Mouse (Mus musculus) hindbrain, embryonic 10.5 days (tissue): ENCODE results near the gene Prss16. TPM values are rescaled to one million over a fixed set of nuclear protein-coding genes. Genes with fewer than 3 reads are reported as not detected.
"Not testable (repeated sequence)": the region's sequence is repeated elsewhere in the genome, so short reads cannot be mapped to it uniquely, and the experiment has no call there.

Source experiments
- DNase-seq: peaks from one replicate; pipeline ENCODE4 v3.0.0-alpha.2; 2017; ENCODE audit warnings: low spot score
- H3K27ac ChIP-seq: fragments of 300-500 bp; sonication (generic); 2 replicates; pipeline ENCODE4 v1.5.1; 2016; ENCODE audit warnings: mild to moderate bottlenecking, moderate library complexity
- H3K27me3 ChIP-seq: fragments of 300-500 bp; sonication (generic); 2 replicates; pipeline ENCODE4 v1.6.1; 2016; ENCODE audit warnings: mild to moderate bottlenecking; ENCODE audit not compliant: poor library complexity, insufficient read depth, severe bottlenecking
- H3K36me3 ChIP-seq: fragments of 300-500 bp; sonication (generic); 2 replicates; pipeline ENCODE4 v1.6.1; 2016; ENCODE audit warnings: mild to moderate bottlenecking, moderate library complexity
- H3K4me1 ChIP-seq: fragments of 300-500 bp; sonication (generic); replicated peaks from 2 replicates; pipeline ENCODE4 v1.6.1; 2016; ENCODE audit warnings: mild to moderate bottlenecking
- H3K4me3 ChIP-seq: fragments of 300-500 bp; sonication (generic); 2 replicates; pipeline ENCODE4 v1.5.1; 2016; ENCODE audit warnings: mild to moderate bottlenecking, moderate library complexity
- H3K9me3 ChIP-seq: fragments of 300-500 bp; sonication (generic); 2 replicates; pipeline ENCODE4 v1.6.1; 2016; ENCODE audit warnings: mild to moderate bottlenecking, moderate library complexity
- WGBS: fragments of 180-500 bp; shearing (Covaris S2); methylation state at CpG from one replicate; pipeline ENCODE4 v1.1.7; 2016; 5-methylcytosine and 5-hydroxymethylcytosine counted together
- polyA plus RNA-seq: library from polyadenylated mRNA; unstranded; fragments of >200 nt; fragmentation: Nextera tagmentation; extraction: Ambion mirVana; gene quantifications from 2 replicates; pipeline ENCODE4 v1.2.1, GENCODE M21; 2016

Prss16 gene
- polyA plus RNA-seq, 1 experiment from 2014 or later: 0.18 TPM

DNA sequence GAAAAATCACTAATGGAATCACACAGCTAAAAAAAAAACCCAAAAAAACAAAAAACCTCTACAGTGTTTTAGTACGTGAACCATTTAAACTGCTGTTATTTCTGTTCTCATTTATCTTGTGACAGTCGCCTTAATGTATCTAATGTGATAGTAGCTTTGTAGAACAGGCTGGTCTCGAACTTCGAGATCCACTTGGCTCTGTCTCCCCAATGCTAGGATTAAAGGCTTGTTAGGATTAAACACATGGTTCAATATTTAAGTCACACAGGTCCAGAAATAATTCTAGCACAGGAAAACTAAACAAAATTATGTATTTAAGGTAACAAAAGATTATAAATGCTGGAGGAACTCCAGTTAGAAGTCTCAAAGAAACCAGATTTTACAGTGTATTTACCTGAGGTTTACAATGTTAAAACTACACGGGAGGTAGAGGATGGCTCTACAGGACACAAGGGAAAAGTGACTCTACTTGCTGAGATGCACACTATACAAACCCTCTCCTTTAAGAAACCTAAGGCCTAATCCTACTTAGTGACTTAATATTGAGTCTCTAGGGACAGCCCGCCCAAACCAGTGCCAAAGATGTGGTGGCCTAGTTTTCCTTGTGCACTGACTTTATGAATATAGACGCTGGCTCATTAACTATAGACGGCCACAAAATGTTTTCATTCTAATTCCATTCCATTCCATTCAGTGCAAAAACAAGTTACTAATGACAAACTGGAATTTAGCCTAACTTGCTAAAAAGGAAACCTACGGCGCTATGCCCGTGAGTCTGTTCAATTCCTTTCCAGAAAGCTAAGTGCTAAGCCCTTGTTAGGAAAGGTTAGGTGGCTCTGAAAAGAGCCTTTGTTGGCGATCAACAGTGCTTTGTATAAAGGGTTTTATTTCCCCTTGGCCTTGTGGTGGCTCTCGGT lies 32.4 kb upstream of the Prss16 start:
- H3K36me3 ChIP-seq: no peaks in the 10 kb centered on the region
- no peaks in the 10 kb centered on the region for H3K9me3 ChIP-seq
- DNase-seq: peak; percentile 31
- H3K27ac ChIP-seq: peak overlapping the region; percentile 94
- 3% methylated on average over 13 of the region's 13 CpGs for WGBS
- no peaks in the 10 kb centered on the region for H3K27me3 ChIP-seq
- H3K4me3 ChIP-seq: peak overlapping the region; percentile 57
- peaks cover 37% of the 10 kb centered on the region for H3K4me1 ChIP-seq

DNA sequence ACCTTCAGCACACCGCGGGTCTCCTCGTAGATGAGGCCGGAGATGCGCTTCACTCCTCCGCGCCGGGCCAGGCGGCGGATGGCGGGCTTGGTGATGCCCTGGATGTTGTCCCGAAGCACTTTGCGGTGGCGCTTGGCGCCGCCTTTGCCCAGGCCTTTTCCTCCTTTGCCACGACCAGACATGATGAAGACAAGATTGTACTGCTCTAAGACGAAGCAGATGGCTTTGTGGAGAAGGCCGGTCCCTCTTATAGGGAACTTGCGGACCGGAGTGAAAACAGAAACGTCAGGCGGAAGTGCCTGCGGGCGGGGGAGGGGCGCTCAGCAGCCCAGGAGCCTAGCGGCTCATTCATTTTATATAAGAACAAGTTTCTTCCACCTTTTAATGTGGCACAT lies 31.6 kb upstream of the Prss16 start, which contains the start of gene Hist1h4i:
Hist1h4i (minus strand) TSS at position 221 of the 395 bp plus-strand sequence.
- peak; percentile 95 for DNase-seq
- peak within 1 kb of the TSS; percentile 94 for H3K27ac ChIP-seq
- WGBS: under 1% methylated on average over 27 of the region's 27 CpGs

DNA sequence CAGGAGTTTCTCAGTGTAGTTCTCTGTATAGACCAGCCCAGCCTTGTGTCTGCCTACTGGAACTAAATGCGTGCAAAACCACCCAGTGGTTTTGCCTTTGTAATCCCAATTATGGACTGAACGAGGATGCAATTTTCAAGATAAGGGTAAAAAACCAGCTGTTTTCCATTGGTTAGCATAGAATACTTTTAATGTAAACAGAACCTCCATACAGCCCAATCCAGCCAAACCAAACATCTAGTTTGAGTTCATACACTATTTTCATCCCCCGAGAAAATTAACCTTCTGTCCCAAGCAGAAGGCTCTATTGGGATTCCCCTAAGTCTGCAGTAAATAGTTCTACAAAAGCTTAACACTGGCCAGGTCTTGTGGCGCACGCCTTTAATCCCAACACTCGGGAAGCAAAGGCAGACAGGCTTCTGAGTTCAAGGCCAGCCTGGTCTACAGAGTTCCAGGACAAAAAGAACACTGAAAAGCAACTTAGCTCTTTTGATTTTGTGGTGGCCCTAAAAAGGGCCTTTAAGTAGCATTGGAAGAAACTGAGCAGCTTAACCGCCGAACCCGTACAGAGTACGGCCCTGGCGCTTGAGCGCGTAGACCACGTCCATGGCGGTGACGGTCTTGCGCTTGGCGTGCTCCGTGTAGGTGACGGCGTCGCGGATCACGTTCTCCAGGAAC lies 31.1 kb upstream of the Prss16 start:
- H3K27ac ChIP-seq: peak overlapping the region; percentile 94
- peak overlapping the region; percentile 57 for H3K4me3 ChIP-seq
- peak; percentile 63 for DNase-seq
- under 1% methylated on average over 24 of the region's 24 CpGs for WGBS
- H3K9me3 ChIP-seq: no peaks in the 10 kb centered on the region
- H3K4me1 ChIP-seq: peaks cover 46% of the 10 kb centered on the region
- H3K27me3 ChIP-seq: no peaks in the 10 kb centered on the region
- no peaks in the 10 kb centered on the region for H3K36me3 ChIP-seq

More for the DNA sequence above, 31.6 kb upstream of the Prss16 start, which contains the start of gene Hist1h4i:
- Histone ChIP-seq H3K4me3 (peak within 1 kb of the TSS; percentile 57), H3K4me1 (peaks cover 45% of the 10 kb centered on the region)
- H3K9me3 ChIP-seq, H3K27me3 ChIP-seq, H3K36me3 ChIP-seq: not testable (repeated sequence)

DNA sequence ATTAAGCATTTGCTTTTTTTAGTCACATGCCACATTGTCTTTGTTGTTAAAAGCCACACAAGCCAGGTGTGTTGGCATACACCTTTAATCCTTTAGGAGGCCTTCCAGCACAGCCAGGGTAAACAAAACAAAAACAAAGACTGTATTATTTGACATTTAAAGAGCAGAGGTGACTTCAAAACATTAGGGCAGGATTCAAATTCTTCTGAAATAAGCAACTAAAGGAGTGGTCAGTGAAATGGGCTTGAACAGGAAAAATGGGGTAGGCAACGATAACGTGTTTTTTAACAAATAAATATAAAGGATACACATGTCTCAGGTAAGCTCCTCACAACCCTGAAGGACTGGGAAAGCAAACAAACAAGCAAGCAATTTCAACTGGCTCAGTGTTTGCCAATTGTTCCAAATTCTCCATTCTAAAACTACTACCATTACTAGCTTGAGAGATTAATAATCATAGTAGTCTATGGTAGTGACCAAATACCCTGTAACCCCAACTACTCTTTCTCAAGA lies 30.5 kb upstream of the Prss16 start:
- H3K27ac ChIP-seq: peak overlapping the region; percentile 94
- 10% methylated on average over 2 of the region's 2 CpGs for WGBS

DNA sequence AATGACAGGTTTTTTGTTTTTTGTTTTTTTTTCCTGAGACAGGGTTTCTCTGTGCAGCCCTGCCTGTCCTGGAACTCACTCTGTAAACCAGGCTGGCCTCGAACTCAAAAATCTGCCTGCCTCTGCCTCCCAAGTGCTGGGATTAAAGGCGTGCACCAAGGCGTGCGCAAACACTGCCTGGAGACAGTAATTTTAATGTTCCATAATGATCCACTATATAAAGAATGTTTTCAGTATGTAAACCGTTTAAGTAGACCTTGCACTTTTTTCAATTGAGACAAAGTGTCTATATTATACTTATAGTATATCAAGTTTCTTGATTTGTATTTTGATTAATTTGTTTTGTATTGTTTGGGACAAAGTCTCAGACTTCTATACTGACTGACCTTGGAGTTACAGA lies 29.8 kb upstream of the Prss16 start:
- H3K27ac ChIP-seq: peak overlapping the region; percentile 94
- peaks cover 45% of the 10 kb centered on the region for H3K4me1 ChIP-seq
- H3K4me3 ChIP-seq: peak overlapping the region; percentile 57; the same call in 1 of the 2 replicates
- H3K9me3 ChIP-seq: no peaks in the 10 kb centered on the region
- 63% methylated on average over 5 of the region's 5 CpGs for WGBS
- H3K36me3 ChIP-seq: no peaks in the 10 kb centered on the region
- no peak for DNase-seq
- no peaks in the 10 kb centered on the region for H3K27me3 ChIP-seq

More for the DNA sequence above, 30.5 kb upstream of the Prss16 start:
- Histone ChIP-seq H3K27me3 (no peaks in the 10 kb centered on the region), H3K4me3 (peak overlapping the region; percentile 57), H3K36me3 (no peaks in the 10 kb centered on the region), H3K4me1 (peaks cover 44% of the 10 kb centered on the region), H3K9me3 (no peaks in the 10 kb centered on the region)
- DNase-seq: no peak

DNA sequence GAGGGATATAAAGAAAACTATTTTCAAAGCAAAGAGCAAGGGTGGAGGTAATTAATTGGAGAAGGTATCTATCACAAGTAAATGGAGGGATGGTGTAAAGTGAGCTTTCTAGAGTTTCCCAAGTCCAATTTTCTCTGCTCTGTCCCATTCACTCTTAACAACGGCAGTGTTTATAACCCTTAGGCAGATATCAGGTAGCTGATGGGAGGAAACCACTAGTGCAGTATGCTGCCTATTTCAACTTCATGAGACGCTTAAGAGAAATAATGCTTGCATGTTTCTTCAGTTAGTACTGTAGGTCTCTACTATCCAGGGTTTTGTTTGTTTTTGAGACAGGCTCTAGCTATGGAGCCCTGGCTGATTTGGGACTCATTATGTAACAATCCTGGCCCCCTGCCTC lies 27.9 kb upstream of the Prss16 start:
- peak overlapping the region; percentile 56; the same call in 1 of the 2 replicates for H3K4me3 ChIP-seq
- WGBS: 81% methylated on average over 2 of the region's 2 CpGs
- H3K27ac ChIP-seq: peak overlapping the region; percentile 94
- DNase-seq: no peak
- no peaks in the 10 kb centered on the region for H3K36me3 ChIP-seq
- no peaks in the 10 kb centered on the region for H3K27me3 ChIP-seq
- H3K4me1 ChIP-seq: peaks cover 47% of the 10 kb centered on the region
- no peaks in the 10 kb centered on the region for H3K9me3 ChIP-seq

DNA sequence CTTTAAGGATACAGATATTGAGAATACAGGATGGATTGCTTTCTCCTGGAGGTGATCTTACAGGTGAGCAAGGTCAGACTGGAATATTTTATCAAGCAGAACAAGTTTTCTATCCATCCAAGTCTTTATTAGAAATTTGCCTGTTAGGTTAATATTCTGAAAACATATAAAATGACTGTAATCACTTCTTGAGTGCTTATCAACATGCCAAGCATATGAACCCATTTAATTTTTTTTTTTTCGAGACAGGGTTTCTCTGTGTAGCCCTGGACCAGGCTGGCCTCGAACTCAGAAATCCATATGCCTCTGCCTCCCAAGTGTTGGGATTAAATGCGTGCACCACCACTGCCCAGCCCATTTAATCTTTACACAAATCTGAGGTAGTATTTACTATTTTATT lies 27.4 kb upstream of the Prss16 start:
- H3K27ac ChIP-seq: peak overlapping the region; percentile 94
- WGBS: 64% methylated on average over 3 of the region's 3 CpGs
- H3K4me1 ChIP-seq: peaks cover 43% of the 10 kb centered on the region
- no peaks in the 10 kb centered on the region for H3K27me3 ChIP-seq
- H3K9me3 ChIP-seq: no peaks in the 10 kb centered on the region
- peak overlapping the region; percentile 56 for H3K4me3 ChIP-seq
- no peak for DNase-seq
- H3K36me3 ChIP-seq: no peaks in the 10 kb centered on the region

DNA sequence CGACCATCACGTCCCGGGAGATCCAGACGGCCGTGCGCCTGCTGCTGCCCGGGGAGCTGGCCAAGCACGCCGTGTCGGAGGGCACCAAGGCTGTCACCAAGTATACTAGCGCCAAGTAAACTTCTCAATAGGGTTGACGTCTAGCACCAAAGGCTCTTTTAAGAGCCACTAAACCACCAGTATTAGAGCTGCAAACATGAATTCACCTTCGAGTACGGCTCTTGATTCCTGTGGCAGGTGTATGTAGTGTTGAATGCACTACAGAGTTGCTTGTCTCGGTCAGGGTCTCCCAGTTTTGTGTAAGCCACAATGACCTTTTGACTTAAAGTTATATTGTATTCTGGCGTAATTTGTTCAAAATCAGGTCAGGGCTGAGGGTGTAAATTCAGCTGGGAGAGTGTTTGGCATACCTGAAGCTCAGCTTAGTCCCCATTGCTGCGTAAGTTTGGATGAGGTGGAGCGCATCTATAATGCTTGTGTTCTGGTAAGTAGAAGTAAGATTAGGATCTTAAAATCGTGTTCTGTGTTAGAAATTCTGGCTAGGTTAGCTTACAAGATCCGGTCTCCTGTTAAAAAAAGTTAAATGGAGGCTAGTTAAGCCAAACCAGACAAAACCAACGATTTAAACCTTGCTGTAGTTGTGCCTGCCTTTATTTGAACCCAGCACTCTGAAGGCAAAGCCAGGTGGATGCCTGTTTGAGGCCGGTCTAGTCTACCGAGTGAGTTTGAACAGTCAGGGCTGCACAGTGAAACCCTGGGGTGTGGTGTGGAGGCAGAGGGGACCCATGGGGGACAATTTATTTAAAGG lies 26.8 kb upstream of the Prss16 start:
- H3K4me1 ChIP-seq: peaks cover 37% of the 10 kb centered on the region
- no peaks in the 10 kb centered on the region for H3K27me3 ChIP-seq
- WGBS: 3% methylated on average over 22 of the region's 23 CpGs
- peak; percentile 51 for DNase-seq
- peak overlapping the region; percentile 94 for H3K27ac ChIP-seq
- H3K9me3 ChIP-seq: no peaks in the 10 kb centered on the region
- no peaks in the 10 kb centered on the region for H3K36me3 ChIP-seq
- H3K4me3 ChIP-seq: peak overlapping the region; percentile 56

DNA sequence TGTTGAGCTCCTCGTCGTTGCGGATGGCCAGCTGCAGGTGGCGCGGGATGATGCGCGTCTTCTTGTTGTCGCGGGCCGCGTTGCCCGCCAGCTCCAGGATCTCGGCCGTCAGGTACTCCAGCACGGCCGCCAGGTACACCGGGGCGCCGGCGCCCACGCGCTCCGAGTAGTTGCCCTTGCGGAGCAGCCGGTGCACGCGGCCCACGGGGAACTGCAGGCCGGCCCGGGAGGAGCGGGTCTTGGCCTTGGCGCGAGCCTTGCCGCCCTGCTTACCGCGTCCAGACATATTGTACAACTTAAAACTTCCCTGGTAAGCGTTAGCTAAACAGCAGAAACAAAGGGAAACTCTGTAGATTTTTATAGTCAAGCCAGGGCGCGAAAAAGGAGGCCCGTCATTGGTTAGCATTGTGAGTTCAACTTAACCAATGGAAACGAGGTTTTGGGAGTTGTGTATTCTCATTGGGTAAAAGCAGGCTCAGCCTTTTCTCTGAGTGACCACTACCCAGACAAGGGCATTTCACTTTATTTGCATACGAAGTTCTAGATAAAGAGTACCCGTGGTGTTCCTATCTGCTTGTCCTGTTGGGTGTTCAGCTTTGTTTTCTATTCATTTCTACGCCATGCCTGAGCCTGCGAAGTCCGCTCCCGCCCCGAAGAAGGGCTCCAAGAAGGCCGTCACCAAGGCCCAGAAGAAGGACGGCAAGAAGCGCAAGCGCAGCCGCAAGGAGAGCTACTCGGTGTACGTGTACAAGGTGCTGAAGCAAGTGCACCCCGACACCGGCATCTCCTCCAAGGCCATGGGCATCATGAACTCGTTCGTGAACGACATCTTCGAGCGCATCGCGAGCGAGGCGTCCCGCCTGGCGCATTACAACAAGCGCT lies 26.0 kb upstream of the Prss16 start, which contains the start of the genes Hist1h2ah and Hist1h2bk:
Hist1h2ah (minus strand) TSS at position 302 of the 882 bp plus-strand sequence.
Hist1h2bk (plus strand) TSS at position 604 of the 882 bp plus-strand sequence.
- peak; percentile 88 for DNase-seq
- peak within 1 kb of the TSS; percentile 94 for H3K27ac ChIP-seq
- H3K9me3 ChIP-seq, H3K27me3 ChIP-seq, H3K36me3 ChIP-seq: not testable (repeated sequence)
- WGBS: 0% methylated on average over 33 of the region's 69 CpGs
- peaks cover 34% of the 10 kb centered on the region for H3K4me1 ChIP-seq
- peak within 1 kb of the TSS; percentile 57 for H3K4me3 ChIP-seq

DNA sequence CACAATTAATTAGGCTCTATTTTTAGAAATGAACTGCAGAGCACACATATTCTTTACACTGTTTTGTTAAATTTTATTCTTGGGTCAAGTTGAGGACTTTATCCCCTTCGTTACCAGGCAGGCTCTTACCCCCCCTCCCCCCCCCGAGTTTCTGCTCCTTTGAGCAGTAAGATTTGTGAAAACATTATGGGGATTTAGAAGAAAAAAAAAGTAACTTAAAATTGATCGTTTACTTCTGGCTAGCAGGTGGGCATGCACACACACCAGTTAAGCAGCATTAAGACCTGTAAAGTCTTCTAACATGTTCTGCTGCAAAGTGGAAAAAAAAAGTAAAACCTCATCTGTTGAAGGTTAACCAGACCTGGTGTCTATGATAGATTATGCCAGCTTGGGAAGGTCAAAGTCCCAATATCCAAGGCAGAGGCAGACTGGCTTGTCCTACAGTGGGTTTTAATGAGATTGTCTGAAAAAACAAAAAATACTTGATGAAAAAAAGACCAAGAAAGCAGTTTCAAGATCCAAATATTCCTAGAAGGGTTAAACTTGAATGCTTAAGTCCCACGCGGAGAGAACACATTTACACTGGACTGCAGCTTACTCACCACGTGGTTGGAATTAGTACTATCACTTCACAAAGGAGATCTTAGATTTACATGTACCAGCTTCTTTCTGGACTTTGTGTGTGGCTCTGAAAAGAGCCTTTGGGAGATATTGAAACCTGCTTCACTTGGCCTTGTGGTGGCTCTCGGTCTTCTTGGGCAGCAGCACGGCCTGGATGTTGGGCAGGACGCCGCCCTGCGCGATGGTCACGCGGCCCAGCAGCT lies 25.1 kb upstream of the Prss16 start:
- Histone ChIP-seq H3K27ac (peak overlapping the region; percentile 87), H3K4me3 (peak overlapping the region; percentile 57), H3K4me1 (peaks cover 25% of the 10 kb centered on the region), H3K36me3 (no peaks in the 10 kb centered on the region), H3K9me3 (no peaks in the 10 kb centered on the region), H3K27me3 (no peaks in the 10 kb centered on the region)
- WGBS: under 1% methylated on average over 14 of the region's 14 CpGs
- DNase-seq: peak; percentile 44
